Mouse (Mus musculus) small intestine, adult 2 months (tissue): ENCODE results near the gene Hist1h3b.

Experiments used
- CTCF ChIP-seq: fragments of 200-500 bp; IDR thresholded peaks from 2 replicates; pipeline ENCODE4 v1.5.1; 2012; ENCODE audit warnings: low read depth, mild to moderate bottlenecking, control low read depth, inconsistent platforms, low read length, moderate library complexity, mixed read lengths; ENCODE audit not compliant: insufficient replicate concordance, insufficient read length; ENCODE audit errors: extremely low read depth
- POLR2A ChIP-seq: fragments of 200-500 bp; IDR thresholded peaks from 2 replicates; pipeline ENCODE4 v1.6.1; 2012; ENCODE audit warnings: low read depth, mild to moderate bottlenecking, control low read depth, inconsistent platforms, low read length, moderate library complexity

DNA sequence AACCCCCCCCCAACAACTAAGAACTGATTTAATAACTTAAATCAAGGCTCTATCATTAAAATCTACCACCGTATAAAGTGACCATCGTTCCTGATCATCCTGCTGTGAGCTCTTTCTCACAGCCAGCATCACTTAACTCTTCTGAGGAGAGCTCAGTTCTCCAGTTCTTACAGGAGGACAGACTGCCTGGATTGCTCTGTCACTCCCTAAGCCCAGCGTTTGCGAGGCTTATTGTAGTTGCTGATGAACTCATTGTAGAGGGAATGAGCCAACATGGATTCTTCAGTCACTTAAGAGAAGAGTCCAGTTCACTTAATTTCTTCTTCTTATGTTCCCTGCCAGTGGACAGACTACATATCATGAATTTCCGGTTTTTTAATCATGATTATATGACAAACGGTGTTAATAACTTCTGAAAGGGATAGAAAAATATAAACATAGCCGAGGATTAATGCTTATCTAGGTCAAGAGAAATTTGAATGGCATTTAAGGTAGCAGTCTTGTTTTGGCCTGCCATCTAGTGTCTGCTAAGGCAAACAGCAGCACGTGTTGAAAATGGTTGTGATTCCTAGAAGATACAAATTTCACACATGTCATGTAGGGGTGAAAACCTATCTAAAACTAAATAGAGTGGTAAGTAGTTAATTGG, 19.8 kb upstream of the Hist1h3b start:
- TF ChIP-seq CTCF (no peak), POLR2A (no peak)
